Mouse (Mus musculus) left cerebral cortex, postnatal 14 days (tissue): ENCODE measurements around the gene Arrdc5. TPM values are rescaled to one million over a fixed set of nuclear protein-coding genes. Genes with fewer than 3 reads are reported as not detected.
"Not testable (repeated sequence)": the region's sequence is repeated elsewhere in the genome, so short reads cannot be mapped to it uniquely, and the experiment has no call there.

ENCODE experiments used
- DNase-seq, 2 experiments: peaks; one replicate each; pipeline ENCODE4 v3.0.0; 2021 to 2022; ENCODE audit warnings: low spot score in 2 of 2, mixed read lengths in 1 of 2
- intact Hi-C: fragments of 180-260 bp; cut with DNase I; formaldehyde crosslinking; loops from one replicate; pipeline ENCODE4 v1.15.1; 2025
- total RNA-seq, 2 experiments: library from RNA; stranded (reverse); gene quantifications; 2 replicates each; pipeline ENCODE4 v1.2.3; 2021

The Arrdc5 gene
- total RNA-seq, 2 experiments from 2014 or later, result not detected

- intact Hi-C loops, result no loop called here
- DNase-seq, result no peak
Measured at GRCm38 (mm10) chr17:56259301-56260037, 40.6 kb downstream of the Arrdc5 start.

DNA sequence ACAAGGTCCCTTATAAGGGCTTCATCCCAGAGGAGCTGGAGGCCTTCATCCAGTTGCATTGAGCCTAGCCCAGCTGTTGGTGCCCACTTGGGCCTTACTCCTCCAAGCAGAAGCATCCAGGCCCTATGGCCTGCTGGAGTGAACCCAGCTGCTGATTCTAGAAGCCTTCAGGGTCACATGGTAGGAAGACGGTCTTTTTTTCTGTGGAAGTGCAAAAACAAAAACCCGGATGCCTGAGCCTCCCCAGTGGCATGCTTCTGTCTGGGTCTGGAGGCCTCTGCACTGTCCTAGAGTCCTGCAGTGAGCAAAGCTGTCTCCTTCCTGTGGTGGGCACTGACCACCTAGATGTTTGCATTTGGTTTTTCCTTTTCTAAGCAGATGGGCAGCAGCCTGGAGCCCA is 41.3 kb downstream of the Arrdc5 start:
- intact Hi-C loops, result not testable (repeated sequence)

DNA sequence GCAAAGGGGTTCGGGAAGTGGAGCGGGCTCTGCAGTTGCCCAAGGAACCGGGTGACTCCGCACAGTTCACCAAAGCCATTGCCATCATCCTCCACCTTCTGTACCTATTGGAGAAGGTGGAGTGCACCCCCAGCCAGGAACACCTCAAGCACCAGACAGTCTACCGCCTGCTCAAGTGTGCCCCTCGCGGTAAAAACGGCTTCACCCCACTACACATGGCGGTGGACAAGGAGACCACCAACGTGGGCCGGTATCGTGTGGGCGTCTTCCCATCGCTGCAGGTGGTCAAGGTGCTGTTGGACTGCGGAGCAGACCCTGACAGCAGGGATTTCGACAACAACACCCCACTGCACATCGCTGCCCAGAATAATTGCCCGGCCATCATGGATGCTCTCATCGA is 41.8 kb downstream of the Arrdc5 start:
- intact Hi-C loops, DNase-seq: not testable (repeated sequence)

More for the DNA sequence above, 41.3 kb downstream of the Arrdc5 start:
- DNase-seq, result not testable (repeated sequence)

- intact Hi-C loops, result no loop called here
- DNase-seq, result no peak
Measured at GRCm38 (mm10) chr17:56257181-56257894, 42.7 kb downstream of the Arrdc5 start.

- intact Hi-C loops, result no loop called here
- peak; percentile 96 to 99 for DNase-seq
Measured at GRCm38 (mm10) chr17:56256239-56256881, 43.7 kb downstream of the Arrdc5 start, which contains the start of gene Fem1a. Fem1a (plus strand) TSS chr17:56256810.

DNA sequence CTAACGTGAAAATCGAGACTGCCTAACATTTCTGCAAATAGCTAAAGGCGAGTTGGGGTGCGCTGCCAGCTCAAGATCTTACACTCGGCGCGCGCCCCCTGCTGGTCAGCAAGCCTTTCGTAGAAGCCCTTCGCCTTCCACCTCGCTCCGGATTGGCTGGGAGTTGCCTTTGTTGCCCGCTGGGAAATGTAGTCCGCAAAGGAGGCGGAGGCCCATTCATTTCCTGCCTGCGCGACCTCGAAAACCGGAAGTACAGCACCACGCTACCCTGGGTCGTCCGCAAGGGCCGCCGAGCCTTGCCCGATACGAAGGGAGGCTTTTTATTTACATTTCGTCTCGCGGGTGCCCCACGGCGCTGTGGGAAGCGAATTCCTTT is 44.2 kb downstream of the Arrdc5 start:
- DNase-seq, result peak; percentile 99 to 100
- intact Hi-C loops, result no loop called here

- intact Hi-C loops, result no loop called here
- peak; percentile 64 to 73 for DNase-seq
Measured at GRCm38 (mm10) chr17:56255429-56255828, 44.7 kb downstream of the Arrdc5 start.

DNA sequence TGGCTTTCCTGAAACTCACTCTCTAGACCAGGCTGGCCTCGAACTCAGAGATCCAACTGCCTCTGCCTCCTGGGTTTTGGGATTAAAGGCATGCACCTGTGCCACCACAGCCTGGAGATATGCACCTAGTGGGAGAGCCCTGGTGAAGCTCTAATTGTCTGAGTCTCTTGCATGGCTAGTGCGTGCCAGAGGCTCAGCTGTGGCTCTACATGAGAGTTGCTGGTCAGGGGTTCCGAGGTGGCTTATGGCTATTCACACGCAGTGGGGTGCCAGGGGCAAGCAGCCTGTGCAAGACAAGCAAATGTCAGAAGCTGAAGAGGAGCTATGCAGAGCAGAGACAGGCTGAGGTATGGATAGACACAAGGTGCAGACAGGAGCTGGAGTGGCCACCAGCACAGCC is 45.4 kb downstream of the Arrdc5 start:
- intact Hi-C loops, result loop anchor here (5.0 kb wide), 3 partner anchors 37 to 122 kb away; partner anchors contain the start of gene Dpp9
- no peak for DNase-seq

DNA sequence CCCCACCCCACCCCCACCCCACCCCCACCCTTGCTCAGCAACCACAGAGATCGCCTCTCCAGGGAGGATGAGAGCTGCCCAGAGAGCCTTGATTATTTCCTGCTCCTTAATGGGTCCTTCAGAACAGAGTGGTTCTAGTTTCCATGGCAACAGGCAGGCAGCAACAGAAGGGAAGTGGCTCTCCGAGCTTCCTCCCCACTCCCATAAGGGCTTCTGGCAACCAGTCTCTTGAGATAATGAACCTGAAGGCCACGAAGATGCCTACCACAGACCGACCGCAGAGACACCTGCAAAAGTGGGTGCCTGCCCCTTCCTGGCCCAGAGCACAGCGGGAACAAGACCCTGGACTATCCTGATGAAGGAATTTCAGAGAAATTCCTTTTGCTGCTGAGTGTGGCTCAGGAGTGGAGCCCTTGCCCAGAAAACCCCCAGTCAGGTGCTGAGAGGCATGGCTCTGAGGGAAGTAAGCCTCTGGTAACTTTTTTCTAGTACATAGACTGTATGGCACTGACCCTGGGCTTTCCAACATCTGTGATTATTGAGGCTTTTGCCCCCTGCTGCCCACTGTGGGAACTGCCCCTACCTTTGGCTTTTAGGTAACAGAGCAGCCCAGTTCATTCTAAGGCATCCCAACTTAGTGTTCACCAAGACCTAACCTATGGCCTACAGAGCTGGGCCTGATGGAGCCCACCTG is 48.8 kb downstream of the Arrdc5 start:
- intact Hi-C loops, result loop anchor here (5.0 kb wide), 3 partner anchors 34 to 119 kb away; partner anchors contain the start of gene Dpp9
- DNase-seq, result peak; percentile 75 to 84

GRCm38 (mm10) chr17:56245608-56246007 is 54.5 kb downstream of the Arrdc5 start:
- intact Hi-C loops, result no loop called here
- no peak for DNase-seq

Other genes with a start within 250 kb of the Arrdc5 start
- gene Ubxn6, start 225.3 kb downstream of the Arrdc5 start, total RNA-seq, result 10 to 100 TPM; 74.4 to 89.6 TPM
- 10 to 100 TPM; 97.6 to 97.9 TPM for gene Hdgfl2, start 220.7 kb downstream of the Arrdc5 start, total RNA-seq
- 1 to 10 TPM in 1 of 2 experiments, under 1 TPM in 1; 0.36 to 1.1 TPM for gene Plin4, start 190.5 kb downstream of the Arrdc5 start, total RNA-seq
- 1 to 10 TPM in 1 of 2 experiments, under 1 TPM in 1; 0.46 to 1.1 TPM for gene Plin5, start 182.7 kb downstream of the Arrdc5 start, total RNA-seq
- 1 to 10 TPM; 1.2 to 2.8 TPM for gene Lrg1, start 178.3 kb downstream of the Arrdc5 start, total RNA-seq
- 100 to 1,000 TPM; 135 to 144 TPM for gene Sema6b, start 159.9 kb downstream of the Arrdc5 start, total RNA-seq
- gene Tnfaip8l1, start 137.8 kb downstream of the Arrdc5 start, total RNA-seq, result 1 to 10 TPM; 8.3 to 9.8 TPM
- 10 to 100 TPM; 47.2 to 48.0 TPM for gene Mydgf, start 116.4 kb downstream of the Arrdc5 start, total RNA-seq
- 10 to 100 TPM; 50.5 to 57.1 TPM for gene Dpp9, start 81.4 kb downstream of the Arrdc5 start, total RNA-seq
- gene Fem1a, start 43.5 kb downstream of the Arrdc5 start, total RNA-seq, result 10 to 100 TPM; 39.1 to 41.0 TPM
- 1 to 10 TPM; 5.5 to 5.9 TPM for gene Ticam1, start 23.5 kb downstream of the Arrdc5 start, total RNA-seq
- 1 to 10 TPM; 4.8 TPM for gene Plin3, start 7.4 kb downstream of the Arrdc5 start, total RNA-seq
- gene Uhrf1, start 3.0 kb upstream of the Arrdc5 start, total RNA-seq, result 1 to 10 TPM; 2.1 to 2.8 TPM
- gene Kdm4b, start 25.8 kb upstream of the Arrdc5 start, total RNA-seq, result 10 to 100 TPM; 75.0 to 87.7 TPM
- 100 to 1,000 TPM; 644 to 661 TPM for gene Ptprs, start 176.2 kb upstream of the Arrdc5 start, total RNA-seq
- gene Znrf4, start 212.1 kb upstream of the Arrdc5 start, total RNA-seq, result not detected